Mouse (Mus musculus): ENCODE measurements around the gene Use1.
"Not testable (repeated sequence)": the region's sequence is repeated elsewhere in the genome, so short reads cannot be mapped to it uniquely, and the experiment has no call there.

The Use1 gene

DNA sequence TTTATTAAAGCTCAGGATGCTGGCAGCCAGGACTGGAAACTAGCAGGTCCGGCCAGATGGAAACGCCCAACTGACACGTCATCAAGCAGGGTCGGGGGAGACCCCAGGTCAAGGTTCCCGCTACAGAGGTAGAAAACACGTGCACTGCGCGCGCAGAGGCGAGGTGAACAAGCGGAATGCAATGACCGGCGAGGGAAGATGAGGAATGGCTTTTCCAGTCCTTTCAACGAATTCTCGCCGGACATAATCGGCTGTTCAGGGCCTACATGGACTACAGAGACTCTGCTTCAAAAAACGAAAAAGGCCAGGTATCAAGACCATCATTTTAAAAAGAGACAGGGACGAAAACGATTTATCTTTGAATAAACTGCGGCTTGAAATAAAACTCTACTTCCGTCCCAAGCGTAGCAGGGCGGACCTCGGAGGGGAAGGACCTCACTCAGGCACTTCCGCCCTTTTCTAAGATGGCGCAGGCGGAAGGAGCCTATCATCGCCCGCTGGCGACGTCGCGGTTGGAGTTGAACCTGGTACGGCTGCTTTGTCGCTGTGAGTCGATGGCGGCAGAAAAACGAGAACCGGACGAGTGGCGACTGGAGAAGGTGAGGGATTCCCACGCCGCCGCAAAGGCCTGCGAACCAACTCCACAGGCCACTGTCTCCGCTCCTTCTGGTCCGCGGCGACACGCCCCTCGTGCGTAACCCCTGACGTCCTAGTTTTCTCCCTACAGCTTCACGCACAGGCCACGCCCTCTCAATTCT, at the start of gene Use1:
Use1 (plus strand) TSS at position 78 of the 758 bp plus-strand sequence.
- peak; percentile 98 for DNase-seq (ENCODE audit: low read depth)

DNA sequence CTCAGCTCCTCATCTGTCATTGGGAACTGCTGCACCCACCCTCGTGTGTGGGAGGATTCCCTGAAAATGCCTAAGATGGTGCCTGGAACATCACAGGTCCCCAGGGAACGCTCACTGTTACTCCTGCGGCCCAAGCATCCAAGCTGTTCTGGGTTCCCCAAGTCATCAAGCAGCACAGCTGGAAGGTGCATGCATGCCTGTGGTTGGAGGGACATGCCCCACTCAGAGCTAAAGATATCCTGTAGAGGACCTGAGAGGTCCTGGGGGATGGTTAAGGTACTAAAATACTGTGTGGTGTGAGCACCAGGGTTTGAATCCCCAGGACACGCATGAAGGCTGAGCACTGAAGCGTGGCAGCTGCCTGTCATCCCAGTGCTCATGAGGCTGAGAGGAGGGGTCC, 48.0 kb upstream of the Use1 start:
- DNase-seq (ENCODE audit: low read depth) = not testable (repeated sequence)

DNA sequence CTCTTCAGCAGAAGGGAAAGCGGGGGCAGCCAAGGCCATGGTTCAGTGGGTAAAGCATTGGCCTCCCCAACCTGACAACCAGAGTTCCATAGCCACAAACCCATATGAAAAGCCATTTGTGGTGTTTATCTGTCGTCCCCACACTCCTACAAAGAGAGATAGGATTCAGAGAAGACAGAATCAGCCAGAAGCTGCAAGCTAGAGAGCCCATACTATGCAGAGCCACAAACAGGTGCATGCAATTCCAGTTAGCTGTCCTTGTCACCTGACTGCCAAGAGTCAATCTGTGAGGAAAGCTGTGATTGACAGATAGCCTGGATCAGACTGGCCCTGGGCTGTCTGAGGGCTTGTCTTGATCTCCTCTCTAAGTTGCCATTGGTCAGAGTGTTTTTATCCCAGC, 46.9 kb upstream of the Use1 start:
- not testable (repeated sequence) for DNase-seq (ENCODE audit: low read depth)

DNA sequence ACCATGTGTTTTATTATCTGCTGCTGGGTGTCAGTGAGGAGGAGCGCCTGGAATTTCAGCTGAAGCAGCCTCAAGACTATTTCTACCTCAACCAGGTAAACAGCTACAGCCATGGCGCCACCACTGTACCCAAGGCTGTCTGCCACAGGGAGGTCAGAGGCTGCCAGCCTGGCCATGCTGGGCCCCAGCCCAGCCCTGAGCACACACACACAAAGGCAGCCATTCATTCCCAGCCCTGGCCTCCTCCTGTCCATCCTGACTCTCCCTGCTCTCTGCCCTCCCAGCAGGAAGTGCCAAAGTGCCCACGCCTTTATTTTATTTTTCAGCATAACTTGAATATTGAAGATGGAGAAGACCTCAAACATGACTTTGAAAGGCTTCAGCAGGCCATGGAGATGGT, 43.7 kb upstream of the Use1 start:
- no peak for DNase-seq (ENCODE audit: low read depth)

DNA sequence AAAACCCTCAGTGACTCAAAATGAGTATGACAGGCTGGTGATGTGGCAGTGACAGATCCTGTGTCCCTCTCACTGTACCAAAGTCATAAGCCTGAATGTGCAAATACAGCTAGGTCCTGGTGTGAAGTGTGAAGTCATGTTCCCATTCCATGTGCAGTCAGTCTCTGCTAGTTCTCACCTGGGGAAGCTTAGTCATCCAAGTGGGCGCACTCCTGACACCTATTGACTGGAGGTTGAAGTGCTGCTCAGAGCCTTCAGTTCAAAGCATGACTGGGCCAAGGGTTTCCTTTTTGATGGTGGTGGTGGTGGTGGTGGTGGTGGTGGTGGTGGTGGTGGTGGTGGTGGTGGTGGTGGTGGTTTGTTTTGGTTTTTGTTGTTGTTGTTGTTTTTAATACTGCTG, 41.8 kb upstream of the Use1 start:
- DNase-seq (ENCODE audit: low read depth) = peak; percentile 59

DNA sequence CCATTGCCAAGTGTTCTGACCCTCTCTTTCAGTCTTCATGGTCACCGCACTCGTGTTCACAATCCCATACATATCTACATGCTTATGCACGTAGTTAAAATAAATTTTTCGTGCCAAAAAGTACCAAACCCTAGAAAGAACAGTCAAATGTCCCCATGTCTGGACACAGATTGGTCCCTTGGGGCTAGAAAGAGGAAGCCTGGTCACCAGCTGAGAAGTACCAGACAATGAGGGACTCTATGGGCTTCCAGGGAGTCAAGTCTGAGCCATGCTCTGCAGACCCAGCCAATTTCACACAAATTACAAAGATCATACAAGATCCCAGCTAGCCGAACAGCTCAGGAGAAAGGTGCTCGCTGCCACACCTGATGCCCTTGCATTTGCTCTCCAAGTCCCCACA, 28.8 kb upstream of the Use1 start:
- DNase-seq (ENCODE audit: low read depth) = not testable (repeated sequence)

DNA sequence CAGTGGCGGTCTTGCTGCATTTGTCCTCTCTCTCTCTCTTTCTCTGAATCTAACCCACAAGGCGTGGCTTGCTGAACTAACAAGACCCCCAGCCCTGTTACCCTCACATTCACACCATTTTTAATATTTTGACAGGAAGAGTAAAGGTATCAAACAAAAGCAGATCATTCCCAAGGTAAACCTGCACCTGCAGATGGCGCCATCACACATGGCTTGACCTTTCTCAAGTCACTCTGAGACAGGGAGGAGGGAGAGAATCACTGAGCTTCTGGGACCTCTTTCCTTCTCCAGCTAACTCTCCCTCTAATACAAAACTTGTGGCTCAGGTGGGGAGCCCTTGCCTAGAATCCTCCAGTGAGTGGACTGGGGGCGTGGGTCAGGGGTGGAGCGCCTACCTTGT, 26.0 kb upstream of the Use1 start:
- peak; percentile 46 for DNase-seq (ENCODE audit: low read depth)

DNA sequence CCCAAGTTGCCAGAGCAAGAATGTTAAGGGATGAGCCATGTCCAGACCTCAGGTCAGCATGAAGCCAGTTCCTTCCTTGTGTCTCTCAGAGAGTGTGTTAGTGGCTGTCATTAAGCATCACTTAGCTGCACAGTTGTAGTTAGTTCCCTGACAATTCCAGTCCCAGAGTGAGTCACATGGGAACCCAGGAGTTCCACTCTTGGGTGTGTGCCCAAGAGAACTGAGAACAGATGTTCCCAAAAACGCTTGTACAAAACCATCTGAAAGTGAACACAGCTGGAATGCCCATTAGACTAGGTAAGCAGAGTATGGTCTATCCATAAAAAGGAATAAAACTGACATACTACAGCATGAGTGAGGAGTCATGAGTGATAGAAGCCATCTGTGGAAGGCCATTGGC, 20.1 kb upstream of the Use1 start:
- no peak for DNase-seq (ENCODE audit: low read depth)

DNA sequence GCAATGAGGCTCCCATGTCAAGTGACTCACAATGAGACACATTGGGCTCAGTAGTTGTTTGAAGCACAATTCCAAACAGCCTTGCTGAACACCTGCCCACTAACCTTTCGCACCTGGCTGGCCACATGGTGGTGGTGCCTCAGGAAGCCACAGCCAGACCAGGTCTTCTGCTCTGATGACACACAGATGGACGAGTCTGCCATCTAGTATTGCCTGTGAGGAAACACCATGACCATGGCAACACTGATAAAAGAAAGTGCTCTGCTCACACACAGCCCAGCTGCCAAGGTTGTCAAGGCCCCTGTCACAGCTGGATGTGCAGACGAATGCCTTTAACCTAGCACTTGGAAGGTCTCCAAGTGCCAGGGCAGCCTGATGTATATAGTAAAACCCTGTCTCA, 15.5 kb upstream of the Use1 start:
- no peak for DNase-seq (ENCODE audit: low read depth)

DNA sequence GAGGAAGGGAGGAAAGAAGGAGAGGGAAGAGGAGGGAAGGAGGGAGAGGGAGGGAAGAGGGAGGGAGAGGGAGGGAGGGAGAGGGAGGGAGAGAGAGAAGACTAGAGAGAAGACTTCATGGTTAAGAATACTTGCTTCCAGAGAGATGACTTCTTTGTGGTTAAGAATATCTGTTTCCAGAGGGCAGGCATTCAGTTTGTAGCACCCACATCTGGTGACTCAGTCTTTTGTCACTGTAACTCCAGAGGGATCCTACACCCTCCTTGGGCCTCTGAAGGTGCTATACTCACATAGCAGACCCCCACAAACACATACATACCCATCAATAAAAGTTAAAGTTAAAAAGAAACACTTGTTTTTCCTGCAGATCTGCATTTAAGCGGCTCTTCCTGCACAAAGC, 15.1 kb upstream of the Use1 start:
- DNase-seq (ENCODE audit: low read depth) = no peak

DNA sequence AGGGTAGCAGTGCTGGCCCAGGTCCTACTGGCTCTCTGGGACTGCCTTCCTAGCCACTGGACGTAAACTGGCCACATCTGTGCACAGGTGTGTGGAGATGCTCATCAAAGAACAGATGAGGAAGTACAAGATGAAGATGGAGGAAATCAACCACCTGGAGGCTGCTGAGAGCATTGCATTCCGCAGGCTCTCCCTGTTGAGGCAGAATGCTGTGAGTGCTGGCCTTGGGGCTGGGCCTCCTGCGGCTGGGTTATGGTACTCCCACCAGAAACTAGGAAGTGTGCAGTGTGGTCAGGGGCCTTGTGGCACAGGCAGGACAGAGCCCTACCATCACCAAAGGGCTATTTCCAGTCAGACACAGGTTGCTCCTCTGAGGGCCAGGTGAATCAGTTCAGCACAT, 8.6 kb upstream of the Use1 start:
- DNase-seq (ENCODE audit: low read depth) = no peak

DNA sequence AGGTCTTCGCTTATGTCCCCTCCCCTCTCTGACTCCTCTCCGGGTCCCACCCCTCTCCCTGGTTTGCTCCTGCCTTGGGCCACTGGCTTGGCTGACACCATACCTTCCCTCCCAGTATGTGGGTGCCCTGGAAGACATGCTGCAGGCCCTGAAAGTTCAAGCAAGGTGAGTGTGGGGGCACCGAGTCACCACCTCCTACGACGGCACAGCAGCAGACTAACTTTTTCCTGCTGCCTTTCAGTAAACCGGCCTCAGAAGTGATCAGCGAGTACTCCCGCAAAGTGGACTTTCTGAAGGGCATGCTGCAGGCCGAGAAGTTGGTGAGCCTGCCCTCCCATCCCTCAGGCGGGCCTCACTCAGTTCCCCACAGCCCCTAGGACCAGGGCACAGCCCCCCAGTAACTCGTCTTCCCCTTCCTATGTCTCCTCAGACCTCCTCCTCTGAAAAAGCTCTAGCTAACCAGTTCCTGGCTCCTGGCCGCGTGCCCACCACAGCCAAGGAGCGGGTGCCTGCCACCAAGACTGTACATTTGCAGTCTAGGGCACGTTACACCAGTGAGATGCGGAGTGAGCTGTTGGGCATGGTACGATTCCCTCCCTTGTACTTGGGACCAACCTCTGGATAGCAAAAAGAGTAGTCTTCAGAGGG, 1.0 kb downstream of the Use1 start:
- no peak for DNase-seq (ENCODE audit: low read depth)

DNA sequence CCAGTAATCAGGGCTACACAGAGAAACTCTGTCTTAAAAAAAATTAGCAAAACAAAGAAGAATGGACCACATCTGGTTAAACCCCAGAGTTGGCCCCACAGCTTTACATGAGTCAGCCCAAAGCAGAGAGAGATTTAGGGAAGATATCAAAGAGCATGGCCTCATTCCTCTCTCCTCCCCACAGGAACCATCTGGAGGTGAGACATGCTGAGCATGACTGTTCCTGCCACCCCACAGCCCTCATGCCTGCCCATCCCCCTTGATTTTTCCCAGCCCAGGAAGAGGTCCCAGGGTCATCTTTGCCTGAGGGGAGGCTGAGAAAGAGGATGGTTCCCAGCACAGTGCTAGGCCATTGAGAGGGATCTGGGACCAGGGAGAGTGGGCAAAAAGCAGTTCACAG, 1.7 kb downstream of the Use1 start:
- peak; percentile 19 for DNase-seq (ENCODE audit: low read depth)

DNA sequence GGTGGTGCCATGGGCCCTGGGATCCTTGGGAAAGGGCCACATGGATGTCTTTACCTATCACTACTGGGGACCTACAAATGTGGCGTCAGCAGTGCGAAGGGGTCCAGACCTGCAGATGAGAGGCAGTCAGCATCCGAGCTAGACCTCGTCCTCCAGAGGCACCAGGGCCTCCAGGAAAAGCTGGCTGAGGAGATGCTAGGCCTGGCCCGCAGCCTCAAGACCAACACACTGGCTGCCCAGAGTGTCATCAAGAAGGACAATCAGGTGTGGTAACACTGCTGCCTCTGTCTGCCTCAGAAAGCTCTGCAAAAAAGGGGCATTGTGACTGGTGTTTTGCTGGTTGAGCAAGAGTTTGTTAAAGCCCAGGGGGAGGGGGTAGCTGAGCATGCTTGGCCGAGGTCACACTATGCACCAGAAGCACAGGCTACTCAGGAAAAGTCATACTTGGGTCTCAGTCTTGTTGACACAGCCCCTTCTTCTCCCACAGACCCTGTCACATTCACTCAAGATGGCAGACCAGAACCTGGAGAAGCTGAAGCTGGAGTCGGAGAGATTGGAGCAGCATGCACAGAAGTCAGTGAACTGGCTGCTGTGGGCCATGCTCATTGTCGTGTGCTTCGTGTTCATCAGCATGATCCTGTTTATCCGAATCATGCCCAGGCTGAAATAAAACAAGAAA, 2.5 kb downstream of the Use1 start:
- DNase-seq (ENCODE audit: low read depth) = peak; percentile 23

DNA sequence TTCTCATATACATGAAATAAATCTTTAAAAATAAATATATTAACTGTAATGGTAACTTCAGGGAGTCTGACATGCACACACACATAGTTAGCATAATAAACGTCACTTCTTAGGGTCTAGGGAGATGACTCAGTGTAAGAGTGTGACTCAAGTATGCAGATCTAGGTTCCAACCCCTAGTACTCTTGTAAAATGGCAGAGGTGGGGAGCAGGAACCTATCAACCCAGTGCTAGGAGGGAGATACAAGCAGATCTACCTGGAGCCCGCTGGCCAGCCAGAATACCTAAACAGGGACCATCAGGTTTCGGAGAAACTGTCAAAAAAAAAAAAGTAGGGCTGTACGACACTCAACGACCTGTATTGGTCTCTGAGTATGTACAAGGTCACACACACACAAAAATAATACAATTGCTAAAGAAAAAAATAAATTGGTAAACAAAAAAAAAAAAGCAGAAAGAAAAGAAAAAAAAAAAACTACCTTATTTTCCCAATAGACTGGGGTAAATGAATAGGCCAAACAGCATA, 4.1 kb downstream of the Use1 start:
- DNase-seq (ENCODE audit: low read depth) = no peak

DNA sequence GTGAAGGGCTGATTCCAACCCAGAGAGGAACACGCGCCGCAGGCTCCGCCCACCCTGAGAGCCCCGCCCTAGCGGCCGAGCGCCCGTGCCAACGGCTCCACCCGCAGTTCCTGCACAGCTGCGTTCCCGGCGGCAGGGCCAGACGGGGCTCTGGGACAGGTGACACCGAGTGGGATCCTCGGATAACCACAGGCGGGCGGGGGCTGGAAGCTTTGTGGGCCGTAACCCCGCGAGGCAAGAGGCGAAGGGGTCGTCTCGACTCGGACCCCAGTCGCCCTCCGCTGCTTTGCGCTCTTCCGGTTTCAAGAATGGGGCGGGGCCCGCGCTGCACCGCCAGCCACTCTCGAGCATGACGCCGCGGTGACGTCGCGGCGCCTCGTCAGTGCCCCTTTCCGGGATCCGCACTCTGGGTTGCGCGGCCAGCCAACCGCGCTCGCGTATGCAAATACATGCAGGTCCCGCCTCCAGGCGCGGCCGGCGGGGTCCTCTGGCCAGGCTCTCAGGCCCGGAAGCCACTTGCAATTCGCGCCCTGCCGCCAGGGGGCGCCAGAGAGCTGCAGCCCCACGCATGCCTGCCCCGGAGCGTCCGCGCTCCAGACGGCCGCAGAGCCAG, 4.7 kb downstream of the Use1 start, which contains the start of gene Ocel1:
Ocel1 (plus strand) TSS at position 63 of the 613 bp plus-strand sequence.
- DNase-seq (ENCODE audit: low read depth) = peak; percentile 99

DNA sequence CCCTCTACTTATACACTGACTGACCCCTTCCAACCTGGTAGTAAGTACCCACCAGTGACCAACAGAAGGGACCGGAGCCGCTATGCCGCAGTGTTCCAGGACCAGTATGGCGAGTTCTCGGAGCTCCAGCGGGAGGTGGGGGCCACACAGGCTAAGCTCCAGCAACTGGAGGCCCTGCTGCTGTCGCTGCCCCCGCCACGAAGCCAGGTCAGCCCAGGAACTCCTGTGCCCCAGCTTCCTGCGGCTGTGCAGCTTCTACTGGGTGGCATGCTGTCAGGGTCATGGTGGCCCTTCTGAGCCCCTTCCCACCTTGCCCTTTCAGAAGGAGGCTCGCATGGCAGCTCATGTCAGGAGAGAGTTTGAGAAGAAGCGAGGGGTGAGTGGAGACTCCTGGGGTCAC, 5.8 kb downstream of the Use1 start:
- peak; percentile 26 for DNase-seq (ENCODE audit: low read depth)

DNA sequence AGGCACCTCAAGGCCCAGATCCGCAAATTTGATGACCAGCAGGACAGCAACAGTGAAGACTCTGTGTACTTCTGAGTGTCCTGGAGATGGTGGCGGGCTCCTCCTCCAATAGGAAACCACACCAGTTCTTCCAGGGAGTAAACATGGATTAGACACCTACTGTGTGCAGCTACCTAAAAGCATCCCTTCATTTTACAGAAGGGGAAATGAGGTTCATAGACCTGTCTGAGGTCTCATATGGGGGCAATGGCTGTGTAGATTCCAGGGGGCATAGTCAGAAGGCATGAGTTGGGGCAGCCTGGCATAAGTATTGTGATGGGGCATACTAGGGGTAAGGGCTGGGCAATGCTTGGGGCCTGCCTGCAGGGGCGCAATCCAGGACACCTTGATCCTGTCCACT, 6.4 kb downstream of the Use1 start:
- no peak for DNase-seq (ENCODE audit: low read depth)

DNA sequence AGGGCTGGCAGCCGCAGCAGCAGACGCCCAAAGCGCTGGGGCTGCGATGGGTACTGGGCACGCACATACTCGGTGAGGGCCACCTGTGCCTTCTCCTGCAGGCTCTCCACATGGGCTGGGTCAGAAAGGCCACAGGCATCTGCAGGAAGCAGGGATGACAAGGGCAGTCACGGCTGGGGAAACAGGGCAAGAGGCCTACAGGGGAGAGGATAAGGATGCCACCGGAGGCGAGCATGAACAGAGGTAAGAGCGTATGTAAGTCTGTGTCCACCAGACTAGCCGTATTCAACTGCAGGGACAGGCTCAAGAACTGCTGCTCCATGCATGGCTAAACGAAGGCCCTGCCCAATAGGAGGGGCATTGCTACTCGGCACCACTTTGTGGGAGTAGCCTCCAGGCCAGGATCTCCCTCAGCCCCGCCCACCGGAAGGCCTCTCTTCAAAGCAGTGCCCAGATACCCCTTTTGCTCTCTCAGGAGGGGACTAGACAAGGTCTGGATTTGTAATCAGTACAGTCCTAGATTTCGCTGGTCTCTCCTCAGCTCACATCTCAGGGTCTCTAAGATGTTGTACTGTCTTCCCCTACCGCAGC, 8.1 kb downstream of the Use1 start:
- no peak for DNase-seq (ENCODE audit: low read depth)

DNA sequence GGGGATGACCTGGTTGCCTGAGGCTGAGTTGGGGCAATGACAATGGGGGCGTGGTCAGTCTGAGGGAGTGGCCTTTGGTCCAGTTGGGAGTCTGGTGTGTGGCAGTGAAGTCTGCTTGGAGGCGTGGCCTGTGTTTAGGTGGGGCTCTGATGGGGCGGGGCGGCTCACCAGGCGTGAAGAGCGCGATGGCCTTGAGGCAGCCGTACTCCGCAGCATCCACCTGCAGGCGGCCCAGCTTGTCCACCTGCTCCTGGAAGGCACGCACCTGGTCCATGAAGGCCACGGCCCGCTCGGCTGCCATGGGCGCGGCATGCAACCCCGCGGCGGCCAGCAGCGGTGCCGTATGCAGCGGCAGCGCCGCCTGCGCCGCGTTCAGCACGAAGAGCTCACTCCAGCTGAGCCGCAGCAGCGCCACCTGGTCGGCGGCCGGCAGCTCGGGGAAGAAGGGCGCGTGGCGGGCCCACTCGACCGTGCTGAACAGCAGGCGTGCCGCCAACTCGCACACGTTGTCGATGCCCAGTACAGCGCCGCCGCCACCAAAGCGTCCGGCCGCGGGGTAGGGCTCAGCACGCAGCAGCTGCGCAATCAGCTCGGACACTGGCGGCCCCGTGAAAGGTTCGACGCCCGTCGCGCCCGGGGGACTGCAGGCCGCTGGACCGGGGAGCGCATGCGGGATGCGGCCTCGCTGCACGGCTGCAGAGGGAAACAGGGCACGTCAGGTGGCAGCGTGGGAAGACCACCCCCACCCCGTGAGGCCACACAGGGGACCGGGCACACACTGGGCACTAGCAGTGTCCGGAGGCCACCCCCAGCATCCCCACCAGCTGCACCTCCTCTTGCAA, 9.2 kb downstream of the Use1 start:
- DNase-seq (ENCODE audit: low read depth) = peak; percentile 65

DNA sequence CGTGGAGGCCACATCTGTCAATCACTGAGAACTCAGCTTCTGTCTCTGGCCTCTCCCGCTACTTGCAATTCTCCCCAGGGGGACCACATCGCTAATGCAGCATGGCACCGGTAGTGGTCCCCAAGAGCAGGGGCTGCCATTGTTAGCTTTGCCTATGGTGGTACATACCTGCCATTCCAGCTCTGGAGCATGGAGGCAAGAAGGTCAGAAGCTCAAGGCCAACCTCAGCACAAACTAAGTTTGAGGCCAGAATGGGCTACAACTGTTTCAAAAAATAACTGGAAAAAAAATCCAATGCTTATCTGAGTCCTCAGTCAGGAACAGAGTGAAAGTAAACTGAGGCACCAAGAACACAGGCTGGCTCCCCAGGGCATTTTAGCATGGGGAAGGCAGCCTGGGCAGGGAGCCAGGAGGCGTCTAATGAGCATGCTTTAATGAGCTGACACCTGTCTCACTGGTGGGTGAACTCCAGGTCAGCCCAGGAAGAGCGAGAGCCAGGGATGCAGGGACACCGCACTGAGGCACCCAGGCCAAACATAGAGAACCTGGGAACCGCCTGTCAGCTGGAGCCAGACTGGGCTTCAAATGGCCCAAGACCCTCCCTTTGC, 9.9 kb downstream of the Use1 start:
- no peak for DNase-seq (ENCODE audit: low read depth)

Data from naive thymus-derived CD4-positive, alpha-beta T cell, adult 2 months (primary cell).